Mouse (Mus musculus) kidney, embryonic 16.5 days (tissue): ENCODE data around the gene Pafah1b3. TPM values are rescaled to one million over a fixed set of nuclear protein-coding genes. Genes with fewer than 3 reads are reported as not detected.
"Not testable (repeated sequence)": the region's sequence is repeated elsewhere in the genome, so short reads cannot be mapped to it uniquely, and the experiment has no call there.

Experiments used
- ATAC-seq: fragments of 200-750 bp; cut with Nextera tagmentation; 2 replicates; pipeline ENCODE4 v1.8.0; 2017; ENCODE audit warnings: moderate TSS enrichment; ENCODE audit not compliant: low FRiP score, low TSS enrichment
- H3K27ac ChIP-seq: fragments of 300-500 bp; sonication (generic); 2 replicates; pipeline ENCODE4 v1.5.1; 2014; ENCODE audit warnings: low read length
- H3K27me3 ChIP-seq: fragments of 300-500 bp; sonication (generic); 2 replicates; pipeline ENCODE4 v1.6.1; 2014; ENCODE audit warnings: low read length, control low read depth, mixed read lengths; ENCODE audit not compliant: insufficient read depth
- H3K36me3 ChIP-seq: fragments of 300-500 bp; sonication (generic); 2 replicates; pipeline ENCODE4 v1.6.1; 2014; ENCODE audit warnings: low read length, control low read depth, mixed read lengths; ENCODE audit not compliant: insufficient read depth
- H3K4me1 ChIP-seq: fragments of 300-500 bp; sonication (generic); 2 replicates; pipeline ENCODE4 v1.6.1; 2014; ENCODE audit warnings: low read length, control low read depth, mixed read lengths; ENCODE audit not compliant: insufficient read depth
- H3K4me2 ChIP-seq: fragments of 300-500 bp; sonication (generic); replicated peaks from 2 replicates; pipeline ENCODE4 v1.6.1; 2014; ENCODE audit warnings: low read depth, low read length
- H3K4me3 ChIP-seq: fragments of 300-500 bp; sonication (generic); 2 replicates; pipeline ENCODE4 v1.5.1; 2014; ENCODE audit warnings: mild to moderate bottlenecking, low read length
- H3K9ac ChIP-seq: fragments of 300-500 bp; sonication (generic); replicated peaks from 2 replicates; pipeline ENCODE4 v1.6.1; 2014; ENCODE audit warnings: low read length
- H3K9me3 ChIP-seq: fragments of 300-500 bp; sonication (generic); 2 replicates; pipeline ENCODE4 v1.6.1; 2016; ENCODE audit warnings: low read length, control low read depth
- WGBS: fragments of 180-500 bp; shearing (Covaris S2); extraction: QIAGEN DNeasy Blood & Tissue Kit; methylation state at CpG from one replicate; pipeline ENCODE4 v1.1.7; 2014; 5-methylcytosine and 5-hydroxymethylcytosine counted together
- polyA plus RNA-seq: library from polyadenylated mRNA; unstranded; fragments of >200 nt; fragmentation: Nextera tagmentation; extraction: Ambion mirVana; gene quantifications from 2 replicates; pipeline ENCODE4 v1.2.1, GENCODE M21; 2015

Gene Pafah1b3
- polyA plus RNA-seq, 1 experiment from 2014 or later, result 199 TPM

- peaks cover 32% of the 10 kb centered on the region for H3K4me1 ChIP-seq
- peak overlapping the region; percentile 76 for H3K4me3 ChIP-seq
- H3K4me2 ChIP-seq, result peak overlapping the region; percentile 82
- peaks cover 27% of the 10 kb centered on the region for H3K36me3 ChIP-seq
- no peaks in the 10 kb centered on the region for H3K27me3 ChIP-seq
- ATAC-seq, result no peak
- H3K9ac ChIP-seq, result peak overlapping the region; percentile 85
- peak overlapping the region; percentile 74 for H3K27ac ChIP-seq
- 76% methylated on average over 8 of the region's 8 CpGs for WGBS
- no peaks in the 10 kb centered on the region for H3K9me3 ChIP-seq
Observed at GRCm38 (mm10) chr7:25269545-25270271, 28.1 kb downstream of the Pafah1b3 start.

GRCm38 (mm10) chr7:25269029-25269428 is 28.8 kb downstream of the Pafah1b3 start:
- Histone ChIP-seq H3K4me2 (peak overlapping the region; percentile 82), H3K36me3 (peaks cover 27% of the 10 kb centered on the region), H3K4me1 (peaks cover 25% of the 10 kb centered on the region), H3K27me3 (no peaks in the 10 kb centered on the region), H3K27ac (peak overlapping the region; percentile 74), H3K9ac (peak overlapping the region; percentile 85), H3K4me3 (peak overlapping the region; percentile 76), H3K9me3 (no peaks in the 10 kb centered on the region)
- WGBS, result 39% methylated on average over 4 of the region's 4 CpGs
- ATAC-seq, result no peak

GRCm38 (mm10) chr7:25268588-25268987 is 29.2 kb downstream of the Pafah1b3 start:
- Histone ChIP-seq H3K4me3 (peak overlapping the region; percentile 76), H3K9me3 (no peaks in the 10 kb centered on the region), H3K27ac (peak overlapping the region; percentile 74), H3K27me3 (no peaks in the 10 kb centered on the region), H3K9ac (peak overlapping the region; percentile 85), H3K4me1 (peaks cover 24% of the 10 kb centered on the region), H3K36me3 (peaks cover 26% of the 10 kb centered on the region), H3K4me2 (peak overlapping the region; percentile 82)
- ATAC-seq, result no peak
- WGBS, result 2% methylated on average over 7 of the region's 7 CpGs

- Histone ChIP-seq H3K9me3 (no peaks in the 10 kb centered on the region), H3K4me1 (peaks cover 24% of the 10 kb centered on the region), H3K36me3 (peaks cover 19% of the 10 kb centered on the region), H3K27ac (peak overlapping the region; percentile 95), H3K27me3 (no peaks in the 10 kb centered on the region), H3K4me3 (peak overlapping the region; percentile 76), H3K4me2 (peak overlapping the region; percentile 82), H3K9ac (peak overlapping the region; percentile 85)
- WGBS, result under 1% methylated on average over 33 of the region's 33 CpGs
- ATAC-seq, result peak; percentile 97
Observed at GRCm38 (mm10) chr7:25267751-25268463, 29.9 kb downstream of the Pafah1b3 start.

- ATAC-seq, result peak; percentile 85
- peak within 1 kb of the TSS; percentile 76 for H3K4me3 ChIP-seq
- WGBS, result 0% methylated on average over 29 of the region's 29 CpGs
- peaks cover 24% of the 10 kb centered on the region for H3K4me1 ChIP-seq
- peak within 1 kb of the TSS; percentile 85 for H3K9ac ChIP-seq
- peaks cover 13% of the 10 kb centered on the region for H3K36me3 ChIP-seq
- peak within 1 kb of the TSS; percentile 82 for H3K4me2 ChIP-seq
- H3K27ac ChIP-seq, result peak within 1 kb of the TSS; percentile 95
- no peaks in the 10 kb centered on the region for H3K27me3 ChIP-seq
- no peaks in the 10 kb centered on the region for H3K9me3 ChIP-seq
Observed at GRCm38 (mm10) chr7:25267301-25267750, 30.5 kb downstream of the Pafah1b3 start, which contains the start of gene Cic. Gene Cic (plus strand): TSS chr7:25267704.

- ATAC-seq, result no peak
- 88% methylated on average over 8 of the region's 8 CpGs for WGBS
- H3K9ac ChIP-seq, result peak overlapping the region; percentile 63; the same call in 1 of the 2 replicates
- peak overlapping the region; percentile 59; the same call in 1 of the 2 replicates for H3K4me2 ChIP-seq
- H3K36me3 ChIP-seq, result peaks cover 4% of the 10 kb centered on the region; the same call in 1 of the 2 replicates
- no peaks in the 10 kb centered on the region for H3K9me3 ChIP-seq
- H3K4me1 ChIP-seq, result peaks cover 24% of the 10 kb centered on the region
- H3K4me3 ChIP-seq, result peak overlapping the region; percentile 76
- no peak overlapping the region; the same call in 1 of the 2 replicates for H3K27ac ChIP-seq
- no peaks in the 10 kb centered on the region for H3K27me3 ChIP-seq
Observed at GRCm38 (mm10) chr7:25266180-25266962, 31.4 kb downstream of the Pafah1b3 start.

GRCm38 (mm10) chr7:25265743-25266142 is 32.0 kb downstream of the Pafah1b3 start:
- H3K27me3 ChIP-seq, H3K36me3 ChIP-seq, H3K9ac ChIP-seq, ATAC-seq, H3K4me3 ChIP-seq, H3K27ac ChIP-seq, H3K4me2 ChIP-seq, H3K9me3 ChIP-seq: not testable (repeated sequence)
- H3K4me1 ChIP-seq, result peaks cover 24% of the 10 kb centered on the region
- WGBS, result 86% methylated on average over 5 of the region's 5 CpGs

- WGBS, result 31% methylated on average over 17 of the region's 17 CpGs
- no peaks in the 10 kb centered on the region for H3K9me3 ChIP-seq
- no peak for ATAC-seq
- H3K4me3 ChIP-seq, result no peak overlapping the region
- no peak overlapping the region for H3K27ac ChIP-seq
- H3K4me2 ChIP-seq, result no peak overlapping the region
- H3K4me1 ChIP-seq, result peaks cover 9% of the 10 kb centered on the region
- H3K36me3 ChIP-seq, result no peaks in the 10 kb centered on the region
- no peak overlapping the region for H3K9ac ChIP-seq
- no peaks in the 10 kb centered on the region for H3K27me3 ChIP-seq
Observed at GRCm38 (mm10) chr7:25263968-25264870, 33.6 kb downstream of the Pafah1b3 start.

GRCm38 (mm10) chr7:25261896-25262295 is 35.9 kb downstream of the Pafah1b3 start:
- Histone ChIP-seq H3K4me3 (no peak overlapping the region), H3K27me3 (no peaks in the 10 kb centered on the region), H3K36me3 (no peaks in the 10 kb centered on the region), H3K27ac (no peak overlapping the region), H3K9me3 (no peaks in the 10 kb centered on the region), H3K4me2 (no peak overlapping the region), H3K9ac (no peak overlapping the region), H3K4me1 (peaks cover 2% of the 10 kb centered on the region; the same call in 1 of the 2 replicates)
- 86% methylated on average over 1 of the region's 1 CpGs for WGBS
- no peak for ATAC-seq
